Mouse (Mus musculus) ES-Bruce4 (cell line): Measurements from ENCODE around the gene Agpat1.

Experiments used
- CTCF ChIP-seq: IDR thresholded peaks from one replicate; pipeline ENCODE4 v1.8.1; 2011; ENCODE audit warnings: low read depth, low read length
- EP300 ChIP-seq: IDR thresholded peaks from 2 replicates; pipeline ENCODE4 v1.6.1; 2011; ENCODE audit warnings: low read depth, low read length; ENCODE audit not compliant: insufficient read depth
- POLR2A ChIP-seq: IDR thresholded peaks from one replicate; pipeline ENCODE4 v1.8.1; 2011; ENCODE audit warnings: low read length; ENCODE audit not compliant: insufficient read depth

DNA sequence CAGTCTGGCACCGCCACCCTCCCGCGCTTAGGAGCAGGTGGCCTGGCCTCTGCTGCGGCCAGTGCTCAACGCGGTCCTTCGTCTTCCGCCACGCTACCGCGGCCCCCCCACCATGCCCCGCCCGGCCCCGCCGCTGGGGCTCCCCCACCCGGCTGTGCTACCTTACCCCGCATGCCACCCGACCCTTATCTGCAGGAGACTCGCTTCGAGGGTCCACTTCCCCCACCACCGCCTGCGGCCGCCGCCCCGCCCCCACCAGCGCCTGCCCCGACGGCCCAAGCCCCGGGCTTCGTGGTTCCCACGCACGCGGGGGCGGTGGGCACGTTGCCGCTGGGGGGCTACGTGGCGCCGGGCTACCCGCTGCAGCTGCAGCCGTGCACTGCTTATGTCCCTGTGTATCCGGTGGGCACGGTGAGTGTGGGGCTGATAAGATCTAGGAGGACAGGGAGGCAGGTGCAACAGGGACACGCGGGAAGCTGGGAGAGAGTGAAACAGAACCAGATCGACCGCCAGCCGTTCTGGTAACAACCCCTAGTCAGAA, 26.8 kb downstream of the Agpat1 start:
- TF ChIP-seq CTCF (no peak), EP300 (no peak), POLR2A (no peak)
